Mouse (Mus musculus): ENCODE results near the gene Nploc4.
A peak's percentile ranks its signal among the peaks of the same experiment; 100 is the strongest.
"Not testable (repeated sequence)": the region's sequence is repeated elsewhere in the genome, so short reads cannot be mapped to it uniquely, and the experiment has no call there.

The Nploc4 gene

GRCm38 (mm10) chr11:120352093-120352350 is 85.5 kb downstream of the Nploc4 start:
- not testable (repeated sequence) for DNase-seq

GRCm38 (mm10) chr11:120351250-120352092 is 86.0 kb downstream of the Nploc4 start:
- DNase-seq = peak; percentile 53

- DNase-seq = peak; percentile 71
Observed at GRCm38 (mm10) chr11:120350711-120351110, 86.8 kb downstream of the Nploc4 start.

- peak; percentile 94 for DNase-seq
Observed at GRCm38 (mm10) chr11:120349986-120350702, 87.4 kb downstream of the Nploc4 start.

- peak; percentile 84 for DNase-seq
Observed at GRCm38 (mm10) chr11:120349371-120349985, 88.0 kb downstream of the Nploc4 start.

- peak; percentile 80 for DNase-seq
Observed at GRCm38 (mm10) chr11:120348684-120349370, 88.7 kb downstream of the Nploc4 start.

- DNase-seq = peak; percentile 86
Observed at GRCm38 (mm10) chr11:120347791-120348683, 89.5 kb downstream of the Nploc4 start, which contains the start of gene Actg1. Gene Actg1 (minus strand): TSS chr11:120348542.

GRCm38 (mm10) chr11:120347301-120347700 is 90.2 kb downstream of the Nploc4 start:
- no peak for DNase-seq

GRCm38 (mm10) chr11:120346383-120347034 is 91.0 kb downstream of the Nploc4 start:
- not testable (repeated sequence) for DNase-seq

- no peak for DNase-seq
Observed at GRCm38 (mm10) chr11:120345067-120345681, 92.3 kb downstream of the Nploc4 start.

GRCm38 (mm10) chr11:120344310-120344920 is 93.1 kb downstream of the Nploc4 start:
- no peak for DNase-seq

- DNase-seq = no peak
Observed at GRCm38 (mm10) chr11:120343519-120344309, 93.8 kb downstream of the Nploc4 start.

- no peak for DNase-seq
Observed at GRCm38 (mm10) chr11:120342656-120343160, 94.8 kb downstream of the Nploc4 start.

GRCm38 (mm10) chr11:120341661-120342060 is 95.8 kb downstream of the Nploc4 start:
- no peak for DNase-seq

- DNase-seq = peak; percentile 95
Observed at GRCm38 (mm10) chr11:120339978-120340513, 97.5 kb downstream of the Nploc4 start.

GRCm38 (mm10) chr11:120338786-120339185 is 98.7 kb downstream of the Nploc4 start:
- DNase-seq = no peak

GRCm38 (mm10) chr11:120337447-120337846 is 100.1 kb downstream of the Nploc4 start:
- DNase-seq = no peak

- no peak for DNase-seq
Observed at GRCm38 (mm10) chr11:120335431-120336021, 102.0 kb downstream of the Nploc4 start.
